Mouse (Mus musculus): Measurements from ENCODE around the gene Prr5.

DNA sequence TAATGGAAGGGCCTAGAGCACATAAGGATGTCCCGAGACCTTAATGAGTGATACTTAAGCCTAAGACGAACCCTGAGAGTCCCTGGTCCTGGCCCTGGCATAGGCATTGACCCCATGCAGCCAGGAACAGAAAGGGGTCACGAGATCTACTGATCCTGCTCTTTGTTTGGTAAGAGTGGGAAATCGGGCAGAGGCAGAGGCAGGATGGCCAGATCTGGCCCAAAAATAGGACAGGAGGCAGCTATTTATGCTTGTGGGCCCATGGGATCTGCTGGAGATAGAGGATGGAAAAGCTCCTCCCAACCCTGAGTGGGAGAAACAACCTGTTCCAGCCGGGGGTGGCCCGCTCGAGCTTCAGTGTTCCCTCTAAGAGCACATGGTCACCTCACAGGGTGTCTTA is 34.6 kb downstream of the Prr5 start:
- no peak for TF ChIP-seq POLR2A (IDR thresholded peaks at IDR 0.05; ENCODE audit: insufficient read depth, low read depth, low read length)
- TF ChIP-seq CTCF (IDR thresholded peaks at IDR 0.05), result no peak
